Mouse (Mus musculus) megakaryocyte, adult 5-6 weeks (primary cell): ENCODE data around the gene Olfr54. TPM values are rescaled to one million over a fixed set of nuclear protein-coding genes. Genes with fewer than 3 reads are reported as not detected.
"Not testable (repeated sequence)": the region's sequence is repeated elsewhere in the genome, so short reads cannot be mapped to it uniquely, and the experiment has no call there.

ENCODE experiments used
- ATAC-seq: 2 replicates; pipeline ENCODE4 v1.8.0; 2016; ENCODE audit warnings: mild to moderate bottlenecking, inconsistent platforms; ENCODE audit not compliant: poor library complexity, severe bottlenecking
- total RNA-seq, 2 experiments: library from RNA; stranded (forward) in 1 of 2; stranded (reverse) in 1 of 2; fragments of 153-499, 151-499 nt in 1 of 2; fragments of 221-1000, 200-1000 nt in 1 of 2; gene quantifications; 2 replicates each; pipeline versions ENCODE4 v1.2.3 to v1.2.4; 2015 to 2017

Olfr54 gene
- total RNA-seq (2015) = not detected in 2 replicates
- total RNA-seq (2017) = 0.18 TPM in 1 of 2 replicates, not detected in the other

DNA sequence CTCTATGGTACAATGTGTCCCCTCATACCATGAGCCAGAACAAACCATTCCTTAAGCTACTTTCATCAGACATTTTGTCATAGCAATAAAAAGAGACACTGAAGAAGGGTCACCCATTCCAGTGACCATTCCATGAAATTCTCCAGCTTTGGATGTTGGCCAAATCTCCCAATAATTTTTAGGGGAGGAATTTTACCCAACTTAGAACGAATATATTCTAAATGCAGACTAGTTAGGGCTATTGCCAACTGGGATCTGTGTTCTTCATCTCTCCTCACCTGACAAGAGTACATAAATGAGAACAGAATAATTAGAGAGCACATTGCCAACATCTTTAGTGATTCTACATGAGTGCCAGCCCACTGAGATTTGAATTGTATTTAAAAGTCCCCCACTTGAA lies at the start of gene Olfr54:
Gene Olfr54, plus strand, starts transcription at position 301 of the 400 bp plus-strand sequence.
- ATAC-seq = no peak

DNA sequence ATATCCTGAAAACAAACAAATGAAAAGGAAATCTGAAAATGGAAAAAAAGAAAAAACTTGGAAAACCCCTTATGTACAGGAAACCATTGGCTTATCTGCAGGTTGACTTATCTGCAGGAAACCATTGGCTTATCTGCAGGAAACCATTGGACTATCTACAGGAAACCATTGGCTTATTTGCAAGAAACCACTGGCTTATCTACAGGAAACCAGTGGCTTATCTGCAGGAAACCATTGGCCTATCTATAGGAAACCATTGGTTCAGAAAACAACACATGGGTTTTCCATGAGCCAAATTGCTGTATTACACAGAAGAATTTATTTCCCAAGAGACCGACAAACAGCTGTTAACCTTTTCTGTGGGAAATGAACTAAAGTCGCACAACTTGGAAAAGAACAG lies 49.1 kb upstream of the Olfr54 start:
- no peak for ATAC-seq

- ATAC-seq = no peak
Measured at GRCm38 (mm10) chr11:50966230-50966629, 47.8 kb upstream of the Olfr54 start, which contains the start of gene Olfr1378. Gene Olfr1378, plus strand, starts transcription at chr11:50966530.

DNA sequence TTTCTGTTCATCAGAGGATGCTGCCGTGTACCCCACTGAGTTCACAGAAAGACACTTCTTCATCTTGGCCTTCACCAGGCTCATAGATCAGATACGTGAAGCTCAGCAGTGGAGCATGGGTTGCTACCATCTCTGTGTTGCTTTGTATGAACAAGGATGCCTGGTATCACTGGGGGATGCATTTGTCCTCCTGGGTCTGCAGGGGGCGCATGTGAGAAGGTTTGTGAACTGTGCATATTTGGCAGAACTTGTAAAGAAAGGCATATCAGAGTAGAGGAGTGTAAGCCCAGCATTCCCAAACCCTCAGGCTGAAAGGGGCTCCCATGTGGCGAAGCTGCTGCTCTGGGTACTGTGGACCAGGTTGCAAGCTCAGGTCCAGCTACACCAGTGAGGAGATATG lies 36.8 kb upstream of the Olfr54 start:
- ATAC-seq = no peak

DNA sequence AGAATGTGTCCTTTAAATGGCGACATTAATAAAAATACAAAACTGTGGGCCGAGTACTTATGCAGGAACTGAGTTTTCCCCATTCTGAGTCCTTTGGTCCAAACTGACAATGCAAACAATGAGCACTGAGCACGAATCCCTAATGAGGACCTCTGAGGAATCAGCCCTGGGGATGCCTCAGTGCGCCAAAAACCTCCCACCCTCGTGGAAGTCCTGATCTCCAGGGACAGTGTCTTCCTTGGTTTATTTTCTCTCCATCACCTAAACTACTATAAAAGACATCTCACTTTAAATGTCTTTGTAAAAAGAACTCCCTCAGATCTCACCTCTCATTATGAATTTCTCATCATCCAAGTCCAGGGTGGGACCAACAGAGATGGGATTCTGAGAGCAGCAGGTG lies 32.4 kb upstream of the Olfr54 start, which contains the start of gene Olfr1377:
Gene Olfr1377, plus strand, starts transcription at position 301 of the 400 bp plus-strand sequence.
- ATAC-seq = no peak

DNA sequence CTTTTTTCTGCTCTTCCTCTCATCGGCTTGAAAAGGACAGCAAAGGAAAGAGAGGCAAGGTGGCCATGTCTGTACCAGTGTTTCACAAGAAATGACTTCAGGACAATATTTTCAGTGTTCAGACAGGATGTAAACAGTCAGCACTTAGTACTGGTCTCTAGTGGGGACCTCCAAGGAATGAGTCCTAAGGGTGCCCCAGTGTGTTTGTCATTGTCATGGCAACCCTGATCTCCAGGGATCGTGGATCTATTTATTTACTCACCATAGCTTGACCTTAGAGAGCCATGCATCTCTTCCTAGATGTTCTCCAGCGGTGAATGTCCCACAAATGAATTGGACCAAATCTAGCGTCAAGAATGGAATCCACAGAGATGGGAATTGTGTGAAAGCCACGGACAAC lies 10.7 kb upstream of the Olfr54 start, which contains the start of gene Olfr51:
Gene Olfr51, plus strand, starts transcription at position 301 of the 400 bp plus-strand sequence.
- ATAC-seq = no peak

GRCm38 (mm10) chr11:51011821-51012220 lies 2.2 kb upstream of the Olfr54 start:
- ATAC-seq = no peak

DNA sequence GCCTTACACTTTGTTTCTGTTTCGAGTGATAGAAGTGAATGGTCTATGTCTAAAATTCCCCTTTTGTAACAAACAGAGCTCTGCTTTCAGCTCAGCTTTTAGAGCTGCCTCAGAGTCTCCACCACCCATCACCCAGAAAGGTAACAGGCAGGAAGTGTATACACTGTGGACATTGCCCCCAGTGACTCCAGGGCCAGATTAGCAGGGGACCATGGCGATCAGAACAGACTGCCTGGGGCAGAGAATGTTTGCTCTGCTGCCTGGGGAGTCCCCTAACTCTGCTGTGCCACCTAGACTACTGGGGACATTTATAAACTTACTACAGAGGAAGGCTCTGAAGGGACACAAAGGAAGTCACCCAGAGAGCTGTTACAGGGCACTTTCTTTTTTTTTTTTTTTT lies 2.3 kb downstream of the Olfr54 start:
- ATAC-seq = no peak

DNA sequence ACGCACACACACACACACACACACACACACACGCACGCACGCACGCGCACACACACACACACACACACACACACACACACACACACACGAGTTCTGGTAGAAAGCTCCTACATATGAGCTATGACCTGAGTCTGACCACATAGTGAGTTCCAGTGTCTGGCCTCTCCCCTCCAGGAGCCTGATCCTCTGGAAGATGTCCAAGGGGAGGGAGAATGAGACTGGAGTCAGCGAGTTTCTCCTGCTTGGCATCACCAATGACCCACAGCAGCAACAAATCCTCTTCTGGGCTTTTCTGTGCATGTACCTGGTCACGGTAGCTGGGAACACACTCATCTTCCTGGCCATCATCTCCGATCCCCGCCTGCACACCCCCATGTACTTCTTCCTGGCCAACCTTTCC lies 12.8 kb downstream of the Olfr54 start:
- ATAC-seq = not testable (repeated sequence)

DNA sequence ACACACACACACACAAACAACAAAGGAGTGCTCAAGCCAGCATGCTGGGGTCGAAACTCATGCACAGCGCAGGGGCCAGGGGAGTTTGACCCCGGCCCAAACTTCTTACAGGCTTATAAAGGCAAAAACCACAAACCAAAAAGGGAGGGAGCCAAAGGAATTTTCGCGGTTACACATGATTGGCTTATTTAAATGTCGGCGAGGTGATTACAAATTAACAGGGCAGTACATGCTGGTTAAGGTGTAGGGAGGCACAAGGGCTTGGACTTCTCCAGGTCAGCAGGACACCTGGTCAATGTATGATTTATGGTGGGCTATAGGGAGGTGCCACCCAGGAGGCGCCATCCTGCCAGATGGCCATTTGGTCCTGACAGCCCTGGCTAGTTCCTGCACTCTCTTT lies 15.3 kb downstream of the Olfr54 start:
- not testable (repeated sequence) for ATAC-seq

GRCm38 (mm10) chr11:51030225-51030624 lies 16.2 kb downstream of the Olfr54 start:
- no peak for ATAC-seq

DNA sequence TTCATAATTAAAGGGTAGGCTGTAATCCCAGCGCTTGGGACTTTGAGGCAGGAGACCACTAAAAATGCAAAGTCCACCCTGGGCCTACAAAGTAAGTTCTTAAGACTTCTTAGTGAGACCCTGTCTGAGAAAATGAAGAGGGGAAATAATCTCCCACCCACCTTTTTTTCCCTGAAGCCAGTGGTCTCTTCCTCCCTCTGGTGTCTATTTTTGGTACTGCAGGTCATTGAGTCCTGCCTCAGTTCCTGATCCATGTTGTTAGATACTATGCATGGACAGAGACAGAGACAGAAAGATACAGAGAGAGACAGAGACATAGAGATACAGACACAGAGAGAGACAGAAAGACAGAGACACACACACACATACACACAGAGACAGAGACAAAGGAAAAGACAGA lies 18.8 kb downstream of the Olfr54 start:
- ATAC-seq = 0 out of 2 replicates have a peak, but pooled peaks have one; percentile 40

DNA sequence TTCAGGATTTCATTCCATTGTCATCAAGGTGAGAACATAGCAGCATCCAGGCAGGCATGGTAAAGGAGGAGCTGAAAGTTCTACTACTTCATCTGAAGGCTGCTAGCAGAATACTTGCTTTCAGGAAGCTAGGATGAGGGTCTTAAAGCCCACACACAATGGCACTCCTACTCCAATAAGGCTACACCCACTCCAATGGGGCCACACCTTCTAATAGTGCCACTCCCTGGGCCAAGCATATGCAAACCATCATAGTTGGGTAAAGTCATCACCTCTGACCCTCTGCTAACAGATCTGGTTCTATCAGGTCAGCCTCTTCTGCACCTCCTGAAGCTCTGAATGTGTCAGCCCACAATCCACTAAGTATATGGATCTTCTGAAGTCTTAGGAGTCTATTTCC lies 20.1 kb downstream of the Olfr54 start:
- ATAC-seq = not testable (repeated sequence)

DNA sequence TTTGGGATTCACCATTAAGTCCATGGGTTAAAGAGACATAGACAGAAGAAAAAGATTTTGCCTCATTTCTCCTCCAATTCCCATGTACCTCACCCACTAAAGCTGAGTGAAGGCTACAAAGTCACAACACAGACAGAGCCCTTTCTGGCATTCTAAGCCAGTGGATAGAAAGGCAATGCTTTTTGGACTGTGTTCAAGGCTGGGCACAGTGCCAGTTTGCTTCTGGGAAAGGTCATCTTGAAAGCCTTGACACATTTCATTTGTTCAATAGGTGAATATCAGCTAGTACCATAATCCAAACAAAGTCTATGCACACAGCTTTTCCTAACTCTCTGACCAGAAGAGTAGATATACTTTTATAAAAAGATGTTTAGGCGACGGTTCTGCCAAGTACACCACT lies 21.9 kb downstream of the Olfr54 start:
- ATAC-seq = no peak

DNA sequence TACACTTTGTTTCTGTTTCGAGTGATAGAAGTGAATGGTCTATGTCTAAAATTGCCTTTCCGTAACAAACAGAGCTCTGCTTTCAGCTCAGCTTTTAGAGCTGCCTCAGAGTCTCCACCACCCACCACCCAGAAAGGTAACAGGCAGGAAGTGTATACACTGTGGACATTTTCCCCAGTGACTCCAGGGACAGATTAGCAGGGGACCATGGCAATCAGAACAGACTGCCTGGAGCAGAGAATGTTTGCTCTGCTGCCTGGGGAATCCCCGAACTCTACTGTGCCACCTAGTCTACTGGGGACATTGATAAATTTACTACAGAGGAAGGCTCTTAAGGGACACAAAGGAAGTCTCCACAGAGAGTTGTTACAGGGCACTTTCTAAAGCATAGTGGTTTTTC lies 30.7 kb downstream of the Olfr54 start:
- not testable (repeated sequence) for ATAC-seq

- not testable (repeated sequence) for ATAC-seq
Measured at GRCm38 (mm10) chr11:51047809-51048208, 33.8 kb downstream of the Olfr54 start, which contains the start of gene Olfr1375. Gene Olfr1375, plus strand, starts transcription at chr11:51048109.

DNA sequence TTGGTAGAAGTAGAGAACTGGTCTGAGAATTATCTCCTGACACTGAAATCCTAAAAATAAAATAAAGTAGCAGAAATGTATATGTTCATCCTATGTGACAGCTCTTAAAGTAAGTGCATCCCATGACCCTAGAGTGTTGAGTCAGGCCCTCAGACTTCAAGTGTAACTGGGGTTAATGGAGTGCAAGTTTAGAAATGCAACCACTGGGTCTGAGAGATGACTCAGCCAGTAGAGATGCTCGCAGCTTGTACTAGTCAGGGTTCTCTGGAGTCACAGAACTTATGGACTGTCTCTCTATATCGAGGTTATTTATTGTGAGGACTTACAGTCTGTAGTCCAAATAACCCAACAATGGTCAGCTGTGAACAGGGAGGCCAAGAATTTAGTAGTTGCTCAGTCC lies 37.6 kb downstream of the Olfr54 start:
- no peak for ATAC-seq

- ATAC-seq = no peak
Measured at GRCm38 (mm10) chr11:51053230-51053629, 39.2 kb downstream of the Olfr54 start.

GRCm38 (mm10) chr11:51059151-51059571 lies 45.1 kb downstream of the Olfr54 start, which contains the start of gene Zfp354a:
Gene Zfp354a, plus strand, starts transcription at chr11:51059257.
- no peak for ATAC-seq

DNA sequence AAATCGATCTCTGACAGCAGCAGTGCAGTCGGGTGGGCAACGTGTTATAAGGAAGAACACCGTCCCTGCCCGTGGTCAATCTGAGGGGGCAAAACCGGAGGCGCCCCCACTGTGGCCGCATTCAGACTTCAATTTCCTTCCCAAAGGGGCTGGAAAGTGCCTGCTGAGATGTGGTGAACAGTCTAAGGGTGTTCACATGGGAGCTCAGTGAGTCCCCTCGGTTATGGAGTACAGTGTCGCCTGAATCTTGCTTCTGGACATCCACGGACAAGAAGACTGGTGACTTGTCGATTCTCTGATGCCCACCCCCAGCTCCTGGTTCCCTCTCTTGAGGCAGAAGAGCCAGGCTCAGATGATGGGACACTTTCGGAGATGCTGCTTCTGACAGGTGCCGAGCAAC lies 45.6 kb downstream of the Olfr54 start:
- no peak for ATAC-seq

GRCm38 (mm10) chr11:51060981-51061380 lies 46.9 kb downstream of the Olfr54 start:
- ATAC-seq = no peak

- ATAC-seq = no peak
Measured at GRCm38 (mm10) chr11:51063276-51063675, 49.2 kb downstream of the Olfr54 start.

GRCm38 (mm10) chr11:51063841-51064240 lies 49.8 kb downstream of the Olfr54 start:
- ATAC-seq = no peak
